Mouse (Mus musculus) monocyte, adult 5-6 weeks (primary cell): ENCODE data around the gene Gm3404. TPM values are rescaled to one million over a fixed set of nuclear protein-coding genes. Genes with fewer than 3 reads are reported as not detected.
"Not testable (repeated sequence)": the region's sequence is repeated elsewhere in the genome, so short reads cannot be mapped to it uniquely, and the experiment has no call there.

ENCODE experiments used
- ATAC-seq: fragments of 153-309, 156-312 bp; replicated peaks from 2 replicates; pipeline ENCODE4 v1.8.0; 2017; ENCODE audit warnings: mild to moderate bottlenecking; ENCODE audit not compliant: low TSS enrichment, insufficient number of reproducible peaks, severe bottlenecking, poor library complexity, low FRiP score
- total RNA-seq: library from RNA; stranded (forward); fragments of 200-1000, 200-491, 200-594 nt; gene quantifications from 3 replicates; pipeline ENCODE4 v1.2.3, GENCODE M21; 2017

Gm3404 gene
- not detected in 3 replicates for total RNA-seq

DNA sequence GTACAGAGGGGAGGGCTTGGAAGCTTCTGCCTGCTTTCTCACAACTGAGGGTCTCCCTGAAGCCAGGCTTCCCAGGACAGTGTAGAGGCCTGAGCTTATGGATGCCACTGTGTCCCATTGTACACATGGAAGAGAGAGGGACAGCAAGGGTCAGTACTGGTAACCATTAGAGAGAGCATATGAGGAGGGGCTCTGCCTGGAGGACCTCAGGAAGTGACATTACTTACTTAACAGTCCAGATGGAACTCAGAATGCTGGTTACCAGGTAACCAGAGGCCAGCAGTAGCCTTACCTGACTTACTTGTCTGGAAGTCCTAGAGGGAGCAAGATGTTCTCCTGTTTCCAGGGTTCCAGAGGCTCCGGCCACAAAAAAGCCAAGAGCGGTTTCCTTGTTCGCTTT is at the start of gene Gm3404:
Gene Gm3404, plus strand, starts transcription at position 301 of the 400 bp plus-strand sequence.
- ATAC-seq: not testable (repeated sequence)

DNA sequence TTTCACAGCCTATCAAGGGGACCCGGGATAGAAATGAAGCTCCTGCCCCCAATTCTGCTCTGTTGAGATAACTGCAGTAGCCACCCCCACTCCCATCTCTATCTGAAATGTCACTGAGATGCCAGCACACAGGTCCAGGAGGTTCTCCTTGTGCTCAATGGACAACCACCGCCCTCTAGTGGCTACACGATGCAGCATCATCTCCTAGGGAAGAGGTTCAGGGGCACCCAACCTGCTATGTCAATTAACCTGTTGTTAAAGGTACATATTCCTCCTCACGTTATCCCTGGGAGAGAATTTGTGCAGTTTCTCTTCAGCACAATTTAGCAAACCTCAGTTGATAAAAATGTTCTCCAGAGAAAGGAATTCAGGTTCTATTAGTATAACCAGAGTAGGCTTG is 46.0 kb upstream of the Gm3404 start:
- ATAC-seq: not testable (repeated sequence)

DNA sequence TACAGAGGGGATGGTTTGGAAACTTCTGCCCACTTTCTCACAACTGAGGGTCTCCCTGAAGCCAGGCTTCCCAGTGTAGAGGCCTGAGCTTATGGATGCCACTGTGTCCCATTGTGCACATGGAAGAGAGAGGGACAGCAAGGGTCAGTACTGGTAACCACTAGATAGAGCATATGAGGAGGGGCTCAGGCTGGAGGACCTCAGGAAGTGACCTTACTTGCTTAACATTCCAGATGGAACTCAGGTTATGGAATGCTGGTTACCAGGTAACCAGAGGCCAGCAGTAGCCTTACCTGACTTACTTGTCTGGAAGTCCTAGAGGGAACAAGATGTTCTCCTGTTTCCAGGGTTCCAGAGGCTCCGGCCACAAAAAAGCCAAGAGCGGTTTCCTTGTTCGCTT is 43.9 kb upstream of the Gm3404 start, which contains the start of gene Gm6408:
Gene Gm6408, plus strand, starts transcription at position 301 of the 400 bp plus-strand sequence.
- ATAC-seq: not testable (repeated sequence)

DNA sequence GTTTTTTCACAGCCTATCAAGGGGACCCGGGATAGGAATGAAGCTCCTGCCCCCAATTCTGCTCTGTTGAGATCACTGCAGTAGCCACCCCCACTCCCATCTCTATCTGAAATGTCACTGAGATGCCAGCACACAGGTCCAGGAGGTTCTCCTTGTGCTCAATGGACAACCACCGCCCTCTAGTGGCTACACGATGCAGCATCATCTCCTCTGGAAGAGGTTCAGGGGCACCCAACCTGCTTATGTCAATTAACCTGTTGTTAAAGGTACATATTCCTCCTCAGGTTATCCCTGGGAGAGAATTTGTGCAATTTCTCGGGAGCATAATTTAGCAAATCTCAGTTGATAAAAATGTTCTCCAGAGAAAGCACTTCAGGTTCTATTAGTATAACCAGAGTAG is 36.6 kb upstream of the Gm3404 start:
- ATAC-seq: not testable (repeated sequence)

DNA sequence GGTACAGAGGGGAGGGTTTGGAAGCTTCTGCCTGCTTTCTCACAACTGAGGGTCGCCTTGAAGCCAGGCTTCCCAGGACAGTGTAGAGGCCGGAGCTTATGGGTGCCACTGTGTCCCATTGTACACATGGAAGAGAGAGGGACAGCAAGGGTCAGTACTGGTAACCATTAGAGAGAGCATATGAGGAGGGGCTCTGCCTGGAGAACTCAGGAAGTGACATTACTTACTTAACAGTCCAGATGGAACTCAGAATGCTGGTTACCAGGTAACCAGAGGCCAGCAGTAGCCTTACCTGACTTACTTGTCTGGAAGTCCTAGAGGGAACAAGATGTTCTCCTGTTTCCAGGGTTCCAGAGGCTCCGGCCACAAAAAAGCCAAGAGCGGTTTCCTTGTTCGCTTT is 34.5 kb upstream of the Gm3404 start, which contains the start of gene Gm6370:
Gene Gm6370, plus strand, starts transcription at position 301 of the 400 bp plus-strand sequence.
- not testable (repeated sequence) for ATAC-seq

DNA sequence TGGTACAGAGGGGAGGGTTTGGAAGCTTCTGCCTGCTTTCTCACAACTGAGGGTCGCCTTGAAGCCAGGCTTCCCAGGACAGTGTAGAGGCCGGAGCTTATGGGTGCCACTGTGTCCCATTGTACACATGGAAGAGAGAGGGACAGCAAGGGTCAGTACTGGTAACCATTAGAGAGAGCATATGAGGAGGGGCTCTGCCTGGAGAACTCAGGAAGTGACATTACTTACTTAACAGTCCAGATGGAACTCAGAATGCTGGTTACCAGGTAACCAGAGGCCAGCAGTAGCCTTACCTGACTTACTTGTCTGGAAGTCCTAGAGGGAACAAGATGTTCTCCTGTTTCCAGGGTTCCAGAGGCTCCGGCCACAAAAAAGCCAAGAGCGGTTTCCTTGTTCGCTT is 23.5 kb upstream of the Gm3404 start, which contains the start of gene 4930449I24Rik:
Gene 4930449I24Rik, plus strand, starts transcription at position 301 of the 400 bp plus-strand sequence.
- not testable (repeated sequence) for ATAC-seq

DNA sequence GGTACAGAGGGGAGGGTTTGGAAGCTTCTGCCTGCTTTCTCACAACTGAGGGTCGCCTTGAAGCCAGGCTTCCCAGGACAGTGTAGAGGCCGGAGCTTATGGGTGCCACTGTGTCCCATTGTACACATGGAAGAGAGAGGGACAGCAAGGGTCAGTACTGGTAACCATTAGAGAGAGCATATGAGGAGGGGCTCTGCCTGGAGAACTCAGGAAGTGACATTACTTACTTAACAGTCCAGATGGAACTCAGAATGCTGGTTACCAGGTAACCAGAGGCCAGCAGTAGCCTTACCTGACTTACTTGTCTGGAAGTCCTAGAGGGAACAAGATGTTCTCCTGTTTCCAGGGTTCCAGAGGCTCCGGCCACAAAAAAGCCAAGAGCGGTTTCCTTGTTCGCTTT is 11.8 kb upstream of the Gm3404 start, which contains the start of gene Gm3402:
Gene Gm3402, plus strand, starts transcription at position 301 of the 400 bp plus-strand sequence.
- ATAC-seq: not testable (repeated sequence)

DNA sequence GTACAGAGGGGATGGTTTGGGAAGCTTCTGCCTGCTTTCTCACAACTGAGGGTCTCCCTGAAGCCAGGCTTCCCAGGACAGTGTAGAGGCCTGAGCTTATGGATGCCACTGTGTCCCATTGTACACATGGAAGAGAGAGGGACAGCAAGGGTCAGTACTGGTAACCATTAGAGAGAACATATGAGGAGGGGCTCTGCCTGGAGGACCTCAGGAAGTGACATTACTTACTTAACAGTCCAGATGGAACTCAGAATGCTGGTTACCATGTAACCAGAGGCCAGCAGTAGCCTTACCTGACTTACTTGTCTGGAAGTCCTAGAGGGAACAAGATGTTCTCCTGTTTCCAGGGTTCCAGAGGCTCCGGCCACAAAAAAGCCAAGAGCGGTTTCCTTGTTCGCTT is 11.7 kb downstream of the Gm3404 start, which contains the start of gene Gm3409:
Gene Gm3409, plus strand, starts transcription at position 301 of the 400 bp plus-strand sequence.
- ATAC-seq: not testable (repeated sequence)

DNA sequence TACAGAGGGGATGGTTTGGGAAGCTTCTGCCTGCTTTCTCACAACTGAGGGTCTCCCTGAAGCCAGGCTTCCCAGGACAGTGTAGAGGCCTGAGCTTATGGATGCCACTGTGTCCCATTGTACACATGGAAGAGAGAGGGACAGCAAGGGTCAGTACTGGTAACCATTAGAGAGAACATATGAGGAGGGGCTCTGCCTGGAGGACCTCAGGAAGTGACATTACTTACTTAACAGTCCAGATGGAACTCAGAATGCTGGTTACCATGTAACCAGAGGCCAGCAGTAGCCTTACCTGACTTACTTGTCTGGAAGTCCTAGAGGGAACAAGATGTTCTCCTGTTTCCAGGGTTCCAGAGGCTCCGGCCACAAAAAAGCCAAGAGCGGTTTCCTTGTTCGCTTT is 30.2 kb downstream of the Gm3404 start, which contains the start of gene Gm3415:
Gene Gm3415, plus strand, starts transcription at position 301 of the 400 bp plus-strand sequence.
- ATAC-seq: not testable (repeated sequence)

DNA sequence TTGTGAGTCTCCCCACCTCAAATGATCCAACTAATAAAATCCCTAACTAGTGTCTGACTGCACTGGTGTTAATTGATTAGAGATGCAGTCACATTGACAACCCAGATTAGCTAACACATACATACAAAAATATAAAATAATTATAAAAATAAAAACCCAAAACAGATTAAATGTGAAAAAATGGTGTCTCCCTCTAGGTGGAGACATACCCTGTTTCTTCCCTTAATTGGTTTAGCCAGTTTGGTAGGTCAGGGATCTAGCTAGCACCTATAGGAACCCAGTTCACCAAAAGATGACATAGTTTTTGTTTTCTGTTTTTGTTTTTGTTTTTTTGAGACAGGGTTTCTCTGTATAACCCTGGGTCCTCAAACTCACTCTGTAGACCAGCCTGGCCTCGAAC is 38.7 kb downstream of the Gm3404 start:
- no peak for ATAC-seq

DNA sequence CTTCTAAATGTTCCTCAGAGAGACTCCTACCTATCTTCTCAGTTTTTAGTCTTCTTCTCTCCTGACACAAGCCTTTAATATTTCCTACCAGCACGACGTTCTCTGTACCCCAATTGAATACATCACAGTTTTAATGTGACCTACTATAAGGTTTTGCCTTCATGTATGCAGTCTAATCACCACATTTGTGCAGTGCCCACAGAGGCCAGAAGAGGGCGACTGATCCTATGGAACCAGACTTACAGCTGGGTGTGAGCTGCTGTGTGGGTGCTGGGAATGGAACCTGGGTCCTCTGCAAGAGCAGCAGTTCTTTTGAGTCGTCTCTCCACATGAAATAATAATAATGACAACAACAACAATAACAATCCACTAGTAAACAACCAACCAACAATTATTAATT is 41.5 kb downstream of the Gm3404 start:
- no peak for ATAC-seq

DNA sequence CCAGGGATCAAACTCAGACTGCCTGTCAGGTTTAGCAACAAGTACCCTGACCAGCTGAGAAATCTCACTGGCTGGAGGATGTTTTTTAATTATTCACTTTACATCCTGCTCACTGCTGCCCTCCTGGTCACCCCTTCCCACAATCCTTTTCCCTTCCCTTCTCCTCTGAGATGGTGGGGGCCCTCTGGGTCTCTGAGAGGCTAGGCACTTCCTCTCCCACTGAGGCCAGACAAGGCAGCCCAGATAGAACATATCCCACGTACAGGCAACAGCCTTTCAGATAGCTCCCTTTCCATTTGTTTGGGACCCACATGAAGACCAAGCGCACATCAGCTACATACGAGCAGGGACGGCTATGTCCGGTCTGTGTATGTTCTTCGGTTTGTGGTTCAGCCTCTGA is 44.6 kb downstream of the Gm3404 start:
- not testable (repeated sequence) for ATAC-seq

DNA sequence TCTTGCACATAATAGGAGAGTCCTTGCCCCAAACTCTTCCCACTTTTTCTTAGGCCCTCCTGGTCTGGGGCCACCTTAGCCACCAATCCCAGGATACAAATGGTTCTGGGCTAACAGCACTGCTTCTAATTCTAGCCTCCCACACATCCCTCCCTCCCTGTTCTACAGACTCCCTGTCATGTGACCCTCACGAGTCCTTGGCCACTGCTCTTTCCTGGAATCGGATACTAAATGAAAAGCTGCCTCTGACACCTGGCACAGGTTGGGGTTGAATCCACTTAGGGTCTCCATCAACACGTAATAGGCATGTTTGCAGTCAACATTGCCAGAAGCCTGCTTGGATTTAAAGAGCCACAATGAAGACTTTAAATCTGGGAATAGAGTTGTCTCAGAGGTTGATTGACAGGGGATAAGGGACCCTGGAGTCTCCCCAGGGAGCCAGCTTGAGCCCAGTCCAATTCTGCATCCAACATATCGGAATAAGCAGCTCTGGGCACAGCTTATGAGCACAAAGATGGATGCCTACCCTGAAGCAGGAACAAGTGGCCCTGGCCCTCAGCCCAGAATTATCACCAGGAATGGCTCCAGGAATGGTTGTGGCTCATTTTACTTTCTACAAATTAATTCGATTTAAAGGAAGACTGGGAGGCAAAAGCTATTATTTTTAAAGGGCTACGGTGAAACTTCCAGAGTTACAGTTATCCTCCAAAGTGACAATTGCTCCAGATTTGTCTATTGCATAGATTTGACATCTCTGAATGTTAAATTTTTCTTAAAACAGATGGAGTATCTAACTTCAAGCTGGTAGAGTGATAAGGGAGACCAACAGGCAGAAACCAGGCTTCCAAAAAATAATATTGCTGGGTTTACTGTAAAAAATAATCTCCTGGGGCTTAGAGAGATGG is 46.5 kb downstream of the Gm3404 start:
- ATAC-seq: not testable (repeated sequence)

DNA sequence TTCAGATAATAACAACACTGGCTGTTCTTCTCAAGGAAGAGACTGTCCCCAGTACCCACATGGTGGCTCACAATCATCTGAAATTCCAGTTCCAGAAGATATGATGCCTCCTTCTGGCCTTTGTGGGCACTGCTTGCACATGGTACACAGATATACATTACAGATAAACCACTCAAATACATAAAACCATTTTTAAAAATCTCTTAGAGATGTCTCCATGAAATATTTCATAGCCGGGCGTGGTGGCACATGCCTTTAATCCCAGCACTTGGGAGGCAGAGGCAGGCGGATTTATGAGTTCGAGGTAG is 47.1 kb downstream of the Gm3404 start:
- ATAC-seq: not testable (repeated sequence)

DNA sequence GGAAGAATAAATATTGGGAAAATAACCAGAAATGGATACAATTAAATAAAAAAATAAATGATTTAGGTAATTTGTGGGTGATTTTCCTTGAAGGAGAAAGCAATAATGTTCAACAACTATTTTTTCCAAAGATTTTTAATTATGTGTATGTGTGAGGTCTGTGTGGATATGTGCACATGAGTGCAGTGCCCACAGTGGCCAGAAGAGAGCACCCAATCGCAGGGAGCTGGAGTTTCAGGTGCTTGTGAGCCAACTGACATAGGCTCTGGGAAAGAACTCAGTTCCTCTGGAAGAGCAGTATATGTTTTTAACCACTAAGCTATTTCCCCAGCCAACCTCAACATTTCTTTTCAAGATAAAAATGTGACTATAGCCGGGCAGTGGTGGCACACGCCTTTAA is 51.1 kb downstream of the Gm3404 start:
- ATAC-seq: no peak

Other genes with a start within 250 kb of the Gm3404 start
- gene Wasf3, start 140.8 kb upstream of the Gm3404 start, total RNA-seq: not detected in 3 replicates
- gene Gm6408, start 43.8 kb upstream of the Gm3404 start, total RNA-seq: not detected in 3 replicates
- gene Gm6370, start 34.4 kb upstream of the Gm3404 start, total RNA-seq: not detected in 3 replicates
- not detected in 3 replicates for gene 4930449I24Rik, start 23.4 kb upstream of the Gm3404 start, total RNA-seq
- not detected in 3 replicates for gene Gm3402, start 11.7 kb upstream of the Gm3404 start, total RNA-seq
- gene Gm3409, start 11.8 kb downstream of the Gm3404 start, total RNA-seq: not detected in 3 replicates
- gene Gm3415, start 30.3 kb downstream of the Gm3404 start, total RNA-seq: not detected in 3 replicates
- gene Gpr12, start 59.4 kb downstream of the Gm3404 start, total RNA-seq: not detected in 3 replicates